Mouse (Mus musculus) MEL (cell line): ENCODE data around the gene AI854703.

ENCODE experiments used
- CHD2 ChIP-seq: IDR thresholded peaks from 2 replicates; pipeline ENCODE4 v1.6.1; 2011; ENCODE audit warnings: low read length, improper control_type of control experiment
- CTCF ChIP-seq, 3 experiments: IDR thresholded peaks in 2 of 3; conservative IDR thresholded peaks in 1 of 3; 2 replicates each; pipeline ENCODE4 v1.5.1; 2011 to 2012; ENCODE audit warnings: low read length in 3 of 3, low read depth in 2 of 3, mild to moderate bottlenecking in 2 of 3, improper control_type of control experiment in 1 of 3, inconsistent platforms in 1 of 3, mixed read lengths in 1 of 3, moderate library complexity in 1 of 3; ENCODE audit not compliant: control insufficient read depth in 1 of 3, insufficient read depth in 1 of 3, poor library complexity in 1 of 3, severe bottlenecking in 1 of 3
- ELF1 ChIP-seq: IDR thresholded peaks from 2 replicates; pipeline ENCODE4 v1.6.1; 2014; ENCODE audit warnings: low read depth, mild to moderate bottlenecking, inconsistent platforms, low read length, improper control_type of control experiment, moderate library complexity
- EP300 ChIP-seq, 2 experiments: IDR thresholded peaks; 2 replicates each; pipeline ENCODE4 v1.6.1; 2011; ENCODE audit warnings: improper control_type of control experiment in 2 of 2, low read length in 2 of 2, low read depth in 1 of 2, mild to moderate bottlenecking in 1 of 2
- MAZ ChIP-seq: IDR thresholded peaks from 2 replicates; pipeline ENCODE4 v1.6.1; 2012; ENCODE audit warnings: low read depth, mild to moderate bottlenecking, inconsistent platforms, low read length, improper control_type of control experiment
- MEF2A ChIP-seq: IDR thresholded peaks from 2 replicates; pipeline ENCODE4 v1.6.1; 2014; ENCODE audit warnings: low read depth, mild to moderate bottlenecking, inconsistent platforms, low read length, improper control_type of control experiment; ENCODE audit not compliant: poor library complexity, insufficient replicate concordance, severe bottlenecking; ENCODE audit errors: extremely low read depth
- NRF1 ChIP-seq: IDR thresholded peaks from 2 replicates; pipeline ENCODE4 v1.6.1; 2014; ENCODE audit warnings: low read depth, mild to moderate bottlenecking, inconsistent platforms, low read length, improper control_type of control experiment, moderate library complexity; ENCODE audit not compliant: poor library complexity, insufficient read depth, severe bottlenecking
- TAL1 ChIP-seq: IDR thresholded peaks from 2 replicates; pipeline ENCODE4 v1.6.1; 2012; ENCODE audit warnings: mild to moderate bottlenecking, inconsistent platforms, low read length, moderate library complexity, mixed read lengths
- TCF12 ChIP-seq: IDR thresholded peaks from 2 replicates; pipeline ENCODE4 v1.6.1; 2014; ENCODE audit warnings: low read depth, mild to moderate bottlenecking, inconsistent platforms, low read length, improper control_type of control experiment, moderate library complexity
- USF1 ChIP-seq: IDR thresholded peaks from 2 replicates; pipeline ENCODE4 v1.6.1; 2014; ENCODE audit warnings: low read depth, mild to moderate bottlenecking, inconsistent platforms, low read length, improper control_type of control experiment, moderate library complexity
- USF2 ChIP-seq, 2 experiments: IDR thresholded peaks; 2 replicates each; pipeline ENCODE4 v1.6.1; 2011 to 2012; ENCODE audit warnings: improper control_type of control experiment in 2 of 2, low read length in 2 of 2, borderline replicate concordance in 1 of 2, inconsistent platforms in 1 of 2, low read depth in 1 of 2, mild to moderate bottlenecking in 1 of 2; ENCODE audit not compliant: insufficient read depth in 1 of 2
- ZMIZ1 ChIP-seq: IDR thresholded peaks from 2 replicates; pipeline ENCODE4 v1.6.1; 2012; ENCODE audit warnings: low read depth, mild to moderate bottlenecking, inconsistent platforms, low read length, improper control_type of control experiment, moderate library complexity

DNA sequence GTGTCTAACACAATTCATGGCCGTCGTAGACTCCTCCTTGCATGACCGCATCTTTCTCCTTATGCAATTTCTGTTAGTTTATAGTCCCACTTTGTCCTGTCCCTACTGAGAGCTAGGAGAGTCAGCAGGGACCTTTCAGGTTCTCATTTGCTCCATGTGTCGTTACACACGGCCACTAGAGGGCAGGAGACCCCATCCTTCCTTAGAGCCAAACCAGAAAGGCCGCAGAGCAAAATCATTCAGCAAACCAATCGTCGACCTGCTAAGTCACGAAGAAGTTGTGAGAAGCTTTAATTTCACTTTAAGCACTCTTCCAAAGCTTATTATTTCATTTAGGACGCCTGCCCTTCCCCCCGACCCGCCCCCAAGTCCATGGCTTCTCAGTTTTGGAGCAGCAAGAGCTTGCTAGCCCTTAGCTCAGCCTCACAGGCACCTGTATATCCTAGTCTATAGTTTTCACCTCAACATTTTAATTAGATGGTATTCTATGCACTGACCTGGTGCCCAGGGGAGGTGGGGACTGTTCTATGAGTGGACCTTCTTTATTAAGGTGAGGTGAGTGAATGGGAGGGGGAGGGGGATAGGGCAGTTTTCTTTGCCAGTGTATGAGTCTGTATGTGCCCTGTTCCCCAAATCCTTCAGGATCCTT lies 19.2 kb downstream of the AI854703 start:
- TF ChIP-seq MEF2A = no peak
- TF ChIP-seq TCF12 = no peak
- TF ChIP-seq ZMIZ1 = no peak
- TF ChIP-seq USF2 (IDR thresholded peaks at IDR 0.05; ENCODE audit: borderline replicate concordance in 1 of 2, insufficient read depth in 1 of 2, low read depth in 1 of 2, low read length in 2 of 2) = no peak
- no peak for TF ChIP-seq CHD2
- TF ChIP-seq EP300 (IDR thresholded peaks at IDR 0.05; ENCODE audit: low read depth in 1 of 2, low read length in 2 of 2) = no peak
- no peak for TF ChIP-seq MAZ
- TF ChIP-seq TAL1 = no peak
- TF ChIP-seq CTCF (IDR thresholded peaks at IDR 0.05 in 2 of 3, conservative IDR thresholded peaks at IDR 0.05 in 1 of 3; ENCODE audit: control insufficient read depth in 1 of 3, insufficient read depth in 1 of 3, low read depth in 2 of 3, low read length in 3 of 3, poor library complexity in 1 of 3, severe bottlenecking in 1 of 3) = peak; percentile 50 to 79 (median 72)
- no peak for TF ChIP-seq USF1
- no peak for TF ChIP-seq NRF1
- TF ChIP-seq ELF1 = no peak
